Mouse (Mus musculus) heart, embryonic 10.5 days (tissue): ENCODE data around the gene Srgap3. TPM values are rescaled to one million over a fixed set of nuclear protein-coding genes. Genes with fewer than 3 reads are reported as not detected.

ENCODE experiments used
- DNase-seq: peaks from one replicate; pipeline ENCODE4 v3.0.0-alpha.2; 2017; ENCODE audit warnings: low spot score
- H3K27ac ChIP-seq: fragments of 300-500 bp; sonication (generic); 2 replicates; pipeline ENCODE4 v1.5.1; 2016; ENCODE audit warnings: mild to moderate bottlenecking
- H3K27me3 ChIP-seq: fragments of 300-500 bp; sonication (generic); 2 replicates; pipeline ENCODE4 v1.6.1; 2016; ENCODE audit warnings: mild to moderate bottlenecking; ENCODE audit not compliant: poor library complexity, insufficient read depth, severe bottlenecking
- H3K36me3 ChIP-seq: fragments of 300-500 bp; sonication (generic); 2 replicates; pipeline ENCODE4 v1.6.1; 2016; ENCODE audit warnings: mild to moderate bottlenecking, moderate library complexity
- H3K4me1 ChIP-seq: fragments of 300-500 bp; sonication (generic); 2 replicates; pipeline ENCODE4 v1.6.1; 2016; ENCODE audit warnings: mild to moderate bottlenecking
- H3K4me3 ChIP-seq: fragments of 300-500 bp; sonication (generic); 2 replicates; pipeline ENCODE4 v1.5.1; 2016; ENCODE audit warnings: mild to moderate bottlenecking, moderate library complexity
- H3K9me3 ChIP-seq: fragments of 300-500 bp; sonication (generic); 2 replicates; pipeline ENCODE4 v1.6.1; 2016; ENCODE audit warnings: mild to moderate bottlenecking, moderate library complexity
- WGBS: fragments of 180-500 bp; shearing (Covaris S2); methylation state at CpG from one replicate; pipeline ENCODE4 v1.1.7; 2016; 5-methylcytosine and 5-hydroxymethylcytosine counted together
- polyA plus RNA-seq: library from polyadenylated mRNA; unstranded; fragments of >200 nt; fragmentation: Nextera tagmentation; extraction: Ambion mirVana; gene quantifications from 2 replicates; pipeline ENCODE4 v1.2.1, GENCODE M21; 2016

Srgap3 gene
- polyA plus RNA-seq, 1 experiment from 2014 or later: 1.4 TPM

DNA sequence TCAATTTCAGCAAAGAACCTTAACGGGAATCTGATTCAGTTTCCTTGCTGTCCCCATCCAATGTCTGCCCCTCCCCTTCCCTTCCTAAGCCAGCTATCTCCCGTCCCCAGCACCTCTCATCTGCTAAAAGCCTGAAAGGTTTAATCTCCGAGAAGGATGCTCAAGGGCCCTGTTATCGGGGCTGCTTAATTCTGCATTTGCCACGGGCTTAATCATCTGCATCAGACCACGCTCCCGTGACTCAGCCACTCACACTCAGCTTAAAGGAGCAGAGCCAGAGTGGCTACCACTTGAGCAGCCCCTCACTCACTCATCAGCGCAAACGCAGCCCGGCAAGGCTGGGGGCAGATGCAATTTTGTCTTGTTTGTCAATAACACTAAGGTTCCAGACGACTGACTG lies 50.7 kb downstream of the Srgap3 start:
- H3K9me3 ChIP-seq: no peaks in the 10 kb centered on the region
- H3K27ac ChIP-seq: no peak overlapping the region
- peaks cover 38% of the 10 kb centered on the region for H3K27me3 ChIP-seq
- H3K4me3 ChIP-seq: no peak overlapping the region
- DNase-seq: no peak
- 31% methylated on average over 11 of the region's 11 CpGs for WGBS
- H3K4me1 ChIP-seq: peaks cover 5% of the 10 kb centered on the region; the same call in 1 of the 2 replicates
- no peaks in the 10 kb centered on the region for H3K36me3 ChIP-seq

DNA sequence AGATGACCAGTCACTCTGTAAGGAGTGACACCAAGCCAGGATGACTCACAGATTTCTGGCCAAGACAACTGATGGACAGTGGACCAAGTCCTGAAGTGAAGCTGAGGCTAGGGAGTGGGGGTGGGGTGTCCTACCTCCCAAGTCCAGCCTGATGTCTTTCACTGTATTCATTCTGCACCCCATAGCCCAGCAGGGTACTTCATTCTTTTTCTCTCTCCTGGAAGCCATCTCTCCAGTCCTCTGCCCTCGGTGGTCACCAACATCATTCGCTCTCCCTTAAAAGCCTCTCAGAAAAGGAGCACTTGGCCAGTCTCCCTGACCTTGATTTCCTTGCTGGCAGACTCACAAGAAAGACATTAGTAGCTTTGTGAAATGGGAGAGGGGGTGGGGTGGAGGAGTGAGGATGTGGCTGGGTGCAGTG lies 56.7 kb downstream of the Srgap3 start:
- 83% methylated on average over 2 of the region's 2 CpGs for WGBS
- no peaks in the 10 kb centered on the region for H3K9me3 ChIP-seq
- 0 out of 2 replicates have a peak, but pooled peaks cover 2% of the 10 kb centered on the region for H3K4me1 ChIP-seq
- H3K36me3 ChIP-seq: no peaks in the 10 kb centered on the region
- no peak for DNase-seq
- no peak overlapping the region for H3K27ac ChIP-seq
- peaks cover 41% of the 10 kb centered on the region for H3K27me3 ChIP-seq
- no peak overlapping the region for H3K4me3 ChIP-seq

DNA sequence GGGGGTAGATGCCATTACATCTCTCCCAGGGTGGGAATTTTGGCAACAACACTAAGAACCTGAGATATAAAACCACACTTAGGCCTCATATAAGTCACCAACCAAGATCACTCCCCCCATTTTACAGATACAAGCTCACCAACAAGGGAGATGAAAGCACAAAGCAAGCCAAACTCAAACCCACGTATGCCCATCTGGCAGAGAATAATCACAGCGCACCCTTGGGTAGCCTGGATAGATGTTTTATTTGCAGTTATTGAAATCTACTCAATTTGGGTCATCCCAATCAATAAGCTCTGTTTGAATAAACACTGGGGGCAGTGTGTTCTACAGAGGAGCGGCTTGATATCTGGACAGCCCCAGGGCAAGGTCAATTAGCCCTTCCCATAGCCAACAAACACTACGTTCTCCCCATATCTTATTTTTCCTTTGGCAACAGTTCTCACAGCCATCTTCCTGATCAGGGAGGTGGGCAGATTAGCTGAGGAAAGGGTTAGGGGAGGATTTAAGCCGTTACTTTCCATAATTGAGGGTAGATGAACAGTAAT lies 63.4 kb downstream of the Srgap3 start:
- Histone ChIP-seq H3K27ac (no peak overlapping the region), H3K9me3 (no peaks in the 10 kb centered on the region), H3K27me3 (peaks cover 53% of the 10 kb centered on the region), H3K4me1 (0 out of 2 replicates have a peak, but pooled peaks cover 2% of the 10 kb centered on the region), H3K36me3 (no peaks in the 10 kb centered on the region), H3K4me3 (no peak overlapping the region)
- 78% methylated on average over 5 of the region's 5 CpGs for WGBS
- DNase-seq: no peak

DNA sequence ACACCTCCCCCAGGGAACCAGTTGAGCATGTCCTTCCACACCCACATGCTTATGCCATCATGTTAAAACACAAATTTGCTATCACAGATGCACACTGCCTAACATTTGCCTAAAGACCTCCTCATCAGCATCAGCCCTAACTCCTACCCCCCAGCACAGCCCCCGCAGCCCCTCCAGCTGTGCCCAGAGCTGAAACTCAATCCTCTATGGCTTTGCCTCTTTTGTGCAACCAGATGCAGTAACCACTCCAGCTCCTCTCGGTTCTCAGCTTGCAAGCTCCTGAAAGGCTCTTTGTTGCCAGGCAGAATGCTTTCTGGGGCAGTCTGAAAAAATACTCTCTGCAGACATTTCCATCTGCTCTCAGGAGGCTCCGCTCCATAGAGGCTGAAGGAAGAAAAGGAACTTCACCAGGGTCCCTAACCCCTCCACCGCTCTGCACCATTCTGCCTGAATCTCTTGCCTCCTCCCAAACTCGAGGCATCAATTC lies 67.0 kb downstream of the Srgap3 start:
- H3K27ac ChIP-seq: no peak overlapping the region
- H3K36me3 ChIP-seq: no peaks in the 10 kb centered on the region
- no peaks in the 10 kb centered on the region for H3K9me3 ChIP-seq
- H3K27me3 ChIP-seq: peaks cover 33% of the 10 kb centered on the region
- WGBS: 55% methylated on average over 5 of the region's 5 CpGs
- H3K4me3 ChIP-seq: no peak overlapping the region
- no peak for DNase-seq
- no peaks in the 10 kb centered on the region for H3K4me1 ChIP-seq

DNA sequence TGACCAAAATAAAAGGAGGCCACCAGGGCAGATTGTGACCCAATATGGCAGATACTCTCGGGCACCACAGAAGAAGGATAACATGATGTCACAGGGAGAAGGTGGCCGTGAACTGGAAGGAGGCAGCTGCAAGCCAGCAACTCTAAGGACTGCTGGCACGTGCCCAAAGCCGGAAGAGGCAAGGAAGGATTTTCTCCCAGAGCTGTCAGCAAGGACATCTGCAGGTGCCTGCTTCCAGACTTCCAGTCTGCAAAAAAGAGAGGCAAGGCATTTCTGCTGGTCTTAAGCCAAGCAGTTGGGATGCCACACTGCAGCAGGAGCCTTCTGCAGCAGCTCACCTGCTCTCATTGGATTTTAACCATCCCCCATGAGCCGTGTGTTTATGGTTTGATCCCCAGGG lies 67.9 kb downstream of the Srgap3 start:
- H3K4me1 ChIP-seq: no peaks in the 10 kb centered on the region
- WGBS: 77% methylated on average over 5 of the region's 5 CpGs
- DNase-seq: no peak
- peaks cover 25% of the 10 kb centered on the region for H3K27me3 ChIP-seq
- H3K36me3 ChIP-seq: no peaks in the 10 kb centered on the region
- H3K27ac ChIP-seq: no peak overlapping the region
- no peak overlapping the region for H3K4me3 ChIP-seq
- no peaks in the 10 kb centered on the region for H3K9me3 ChIP-seq

DNA sequence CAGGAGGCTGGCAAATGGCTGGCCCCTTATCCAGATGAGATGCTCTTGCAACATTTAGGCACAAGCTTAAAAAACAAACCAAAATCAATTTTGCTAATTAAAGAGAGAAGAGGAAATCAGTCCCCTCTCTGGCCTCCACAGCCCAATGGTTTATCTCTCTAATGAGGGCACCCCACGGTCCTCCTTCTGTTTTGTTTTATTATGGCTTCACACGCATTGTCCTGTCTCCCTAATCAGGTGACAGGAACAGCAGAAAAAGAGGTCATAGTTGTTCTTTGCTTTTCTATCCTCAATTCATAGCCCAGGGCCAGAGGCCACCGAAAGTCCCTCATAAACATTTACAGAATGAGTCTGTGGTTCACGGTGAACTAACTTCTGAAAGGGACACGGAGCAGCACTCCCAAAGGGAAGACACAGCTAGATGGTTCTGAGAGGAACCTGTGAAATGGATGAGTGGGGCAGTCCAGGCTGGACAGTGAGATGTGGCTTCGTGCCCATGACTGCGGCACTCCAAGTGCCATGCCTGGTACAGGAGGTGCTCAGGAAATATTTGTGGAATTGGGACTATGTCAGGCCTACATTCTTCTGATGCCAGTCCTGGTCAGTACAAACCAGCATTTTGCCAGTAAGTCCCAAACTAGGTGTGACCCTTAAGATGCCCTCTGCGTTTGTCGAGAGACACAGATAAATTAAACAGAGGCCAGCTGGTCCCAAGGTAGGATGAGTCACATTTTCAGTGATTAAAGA lies 73.8 kb downstream of the Srgap3 start:
- Histone ChIP-seq H3K27ac (no peak overlapping the region), H3K4me1 (no peaks in the 10 kb centered on the region), H3K27me3 (no peaks in the 10 kb centered on the region; the same call in 1 of the 2 replicates), H3K9me3 (no peaks in the 10 kb centered on the region), H3K4me3 (no peak overlapping the region), H3K36me3 (no peaks in the 10 kb centered on the region)
- no peak for DNase-seq
- WGBS: 79% methylated on average over 9 of the region's 9 CpGs

DNA sequence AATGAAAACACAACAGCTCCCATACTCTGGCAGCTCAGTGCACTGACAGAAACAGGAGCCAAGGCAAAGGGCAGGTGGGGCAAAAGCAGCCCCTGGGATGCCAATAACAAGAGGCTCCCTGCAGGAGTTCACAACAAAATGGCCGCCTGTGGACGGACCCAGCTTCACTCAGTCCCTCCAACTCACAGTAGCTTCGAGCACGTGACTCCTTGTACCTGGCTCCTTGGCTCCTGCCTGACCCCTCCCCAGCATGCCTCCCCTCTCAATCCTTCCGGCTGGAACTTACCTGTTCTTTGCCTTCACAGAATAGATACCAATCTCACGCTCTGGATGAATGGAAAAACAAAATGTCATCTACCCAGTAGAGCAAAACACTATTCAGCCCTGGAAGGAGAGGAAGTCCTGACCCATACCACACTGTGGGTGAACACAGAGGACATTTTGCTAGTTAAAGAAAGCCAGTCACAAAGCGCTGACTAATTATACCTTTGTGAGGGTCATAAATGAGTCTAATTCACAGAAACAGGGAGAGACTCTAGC lies 75.8 kb downstream of the Srgap3 start:
- no peak overlapping the region for H3K4me3 ChIP-seq
- DNase-seq: no peak
- peaks cover 4% of the 10 kb centered on the region; the same call in 1 of the 2 replicates for H3K27me3 ChIP-seq
- no peaks in the 10 kb centered on the region for H3K9me3 ChIP-seq
- H3K27ac ChIP-seq: no peak overlapping the region
- H3K36me3 ChIP-seq: no peaks in the 10 kb centered on the region
- no peaks in the 10 kb centered on the region for H3K4me1 ChIP-seq
- WGBS: 80% methylated on average over 7 of the region's 7 CpGs

DNA sequence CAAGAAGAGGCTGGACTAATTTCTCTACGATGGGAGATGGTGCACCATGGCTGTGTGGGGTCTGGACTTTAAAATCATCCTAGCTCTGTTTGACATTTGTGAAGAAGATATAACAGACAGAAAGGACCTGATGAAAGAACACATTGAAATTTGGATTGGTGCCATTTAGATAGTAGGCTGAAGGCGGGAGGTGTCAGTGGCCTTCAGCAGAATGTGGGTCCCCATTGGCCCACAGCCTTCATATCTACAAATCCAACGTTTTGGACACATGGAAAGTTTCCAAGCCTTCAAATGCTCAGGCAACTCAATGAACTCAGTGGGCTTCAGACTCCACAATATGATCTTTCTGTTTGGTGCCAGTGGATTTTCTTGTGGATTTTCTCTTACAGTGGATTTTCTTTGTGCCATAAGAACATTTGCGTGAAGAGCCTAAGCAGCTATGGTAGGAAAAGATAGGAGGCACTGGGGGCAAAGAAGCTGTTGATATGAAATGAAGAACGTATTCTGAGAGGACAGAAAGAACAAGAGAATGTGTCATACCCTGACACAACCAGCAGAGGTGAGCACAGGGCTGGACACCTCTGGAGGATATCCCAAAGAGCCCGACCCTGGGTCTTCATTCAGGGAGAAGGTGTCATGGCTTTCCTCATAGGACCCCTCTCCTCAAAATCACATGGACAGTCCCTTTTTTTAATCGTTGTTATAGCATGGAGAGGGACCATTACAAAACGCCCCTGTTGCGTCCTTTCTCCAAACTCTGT lies 78.7 kb downstream of the Srgap3 start:
- Histone ChIP-seq H3K4me3 (no peak overlapping the region), H3K4me1 (peaks cover 8% of the 10 kb centered on the region; the same call in 1 of the 2 replicates), H3K27ac (no peak overlapping the region), H3K9me3 (no peaks in the 10 kb centered on the region), H3K36me3 (no peaks in the 10 kb centered on the region), H3K27me3 (0 out of 2 replicates have a peak, but pooled peaks cover 5% of the 10 kb centered on the region)
- WGBS: 74% methylated on average over 9 of the region's 9 CpGs
- DNase-seq: no peak

DNA sequence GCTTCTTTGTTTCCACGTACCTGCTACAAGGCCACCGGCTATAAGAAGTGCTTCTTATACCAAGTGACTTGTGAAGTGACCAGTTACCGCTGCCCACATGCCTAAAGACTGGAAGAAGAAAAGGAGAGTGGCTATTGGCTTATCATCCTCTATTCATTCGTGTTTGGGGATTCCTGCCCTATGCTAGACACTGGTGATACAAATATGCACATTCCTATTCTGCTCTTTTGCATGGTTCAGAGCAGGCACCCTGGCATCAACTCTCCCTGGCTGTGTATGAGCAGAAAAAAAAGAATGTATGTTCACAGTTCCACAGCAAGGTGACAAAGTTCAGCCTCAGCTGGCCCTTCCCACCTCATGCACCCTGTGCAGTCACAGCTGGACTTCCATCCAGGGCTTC lies 81.0 kb downstream of the Srgap3 start:
- Histone ChIP-seq H3K27ac (no peak overlapping the region), H3K9me3 (no peaks in the 10 kb centered on the region), H3K36me3 (no peaks in the 10 kb centered on the region), H3K4me3 (no peak overlapping the region), H3K27me3 (0 out of 2 replicates have a peak, but pooled peaks cover 5% of the 10 kb centered on the region), H3K4me1 (peaks cover 15% of the 10 kb centered on the region; the same call in 1 of the 2 replicates)
- DNase-seq: no peak
- WGBS: 82% methylated on average over 4 of the region's 4 CpGs

DNA sequence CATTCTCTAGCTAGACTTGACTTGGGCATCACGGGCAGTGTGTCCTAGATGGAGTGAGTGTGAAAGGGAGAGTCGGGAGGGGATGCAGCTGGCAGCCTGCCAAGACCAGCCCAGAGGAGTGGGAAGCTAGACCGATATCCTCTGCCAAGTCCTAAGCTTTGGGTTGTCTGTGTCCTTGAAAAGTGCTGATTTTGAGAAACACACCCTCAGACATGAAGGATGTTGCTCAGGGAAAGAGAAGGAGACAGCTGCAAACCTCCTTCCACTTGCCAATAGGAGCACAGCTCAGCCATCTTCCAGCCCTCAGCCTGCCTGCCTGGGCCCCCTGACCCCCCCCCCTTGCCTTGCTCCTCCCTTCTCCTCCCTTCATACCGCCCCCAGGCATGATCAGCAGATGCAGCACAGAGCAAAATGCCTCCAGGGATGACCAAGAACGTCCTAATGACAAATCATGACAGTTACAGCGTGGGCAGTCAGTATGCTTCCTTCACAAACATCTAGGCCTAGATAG lies 82.0 kb downstream of the Srgap3 start:
- 47% methylated on average over 6 of the region's 6 CpGs for WGBS
- peaks cover 15% of the 10 kb centered on the region; the same call in 1 of the 2 replicates for H3K4me1 ChIP-seq
- no peaks in the 10 kb centered on the region for H3K36me3 ChIP-seq
- H3K27ac ChIP-seq: no peak overlapping the region
- H3K4me3 ChIP-seq: no peak overlapping the region
- H3K27me3 ChIP-seq: 0 out of 2 replicates have a peak, but pooled peaks cover 5% of the 10 kb centered on the region
- no peaks in the 10 kb centered on the region for H3K9me3 ChIP-seq
- no peak for DNase-seq

DNA sequence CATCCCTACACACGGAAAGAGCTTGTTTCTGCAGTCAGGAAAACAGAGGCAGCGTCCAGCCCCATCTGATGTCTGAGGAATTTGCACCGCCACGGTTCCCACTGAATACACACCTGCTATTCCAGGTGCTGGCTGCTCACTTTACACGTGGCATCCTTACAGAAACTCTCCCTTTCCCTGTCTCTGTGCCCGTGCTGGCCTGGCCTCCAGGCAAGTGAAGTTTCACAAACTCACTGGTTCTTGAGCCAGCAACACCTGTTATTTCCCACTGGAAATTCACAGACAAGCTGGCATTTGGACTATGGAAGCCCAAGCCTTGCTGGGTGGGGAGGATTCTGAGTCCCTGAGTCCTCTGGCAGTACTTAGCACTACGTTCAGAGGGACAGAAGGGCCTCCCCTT lies 84.6 kb downstream of the Srgap3 start:
- DNase-seq: no peak
- Histone ChIP-seq H3K9me3 (no peaks in the 10 kb centered on the region), H3K4me3 (no peak overlapping the region), H3K4me1 (peaks cover 15% of the 10 kb centered on the region; the same call in 1 of the 2 replicates), H3K27ac (no peak overlapping the region), H3K36me3 (no peaks in the 10 kb centered on the region), H3K27me3 (0 out of 2 replicates have a peak, but pooled peaks cover 5% of the 10 kb centered on the region)
- 81% methylated on average over 7 of the region's 7 CpGs for WGBS
